Mouse (Mus musculus): ENCODE data around the gene Patj.

GRCm38 (mm10) chr4:98619199-98619598 lies 223.6 kb downstream of the Patj start:
- TF ChIP-seq CTCF (IDR thresholded peaks at IDR 0.05; ENCODE audit: borderline replicate concordance, extremely low read depth, insufficient read depth, insufficient read length) (no peak), POLR2A (IDR thresholded peaks at IDR 0.05; ENCODE audit: borderline replicate concordance, extremely low read depth, insufficient read depth, insufficient read length, poor library complexity, severe bottlenecking) (no peak)

All from brain, embryonic 14.5 days (tissue).